Mouse (Mus musculus) CH12.LX (cell line): ENCODE results near the gene Samd4b.

Source experiments
- CTCF ChIP-seq, 2 experiments: IDR thresholded peaks in 1 of 2; conservative IDR thresholded peaks in 1 of 2; 2 replicates each; pipeline ENCODE4 v1.5.1; 2011 to 2012; ENCODE audit warnings: low read depth in 2 of 2, low read length in 2 of 2, improper control_type of control experiment in 1 of 2, inconsistent platforms in 1 of 2, mild to moderate bottlenecking in 1 of 2, moderate library complexity in 1 of 2
- EP300 ChIP-seq: IDR thresholded peaks from 2 replicates; pipeline ENCODE4 v1.6.1; 2011; ENCODE audit warnings: low read length, improper control_type of control experiment
- HCFC1 ChIP-seq: IDR thresholded peaks from 2 replicates; pipeline ENCODE4 v1.6.1; 2012; ENCODE audit warnings: low read depth, mild to moderate bottlenecking, inconsistent platforms, low read length, improper control_type of control experiment
- JUN ChIP-seq: IDR thresholded peaks from 2 replicates; pipeline ENCODE4 v1.6.1; 2011; ENCODE audit warnings: low read depth, mild to moderate bottlenecking, low read length, improper control_type of control experiment, moderate library complexity; ENCODE audit not compliant: insufficient read depth
- POLR2A ChIP-seq: IDR thresholded peaks from 2 replicates; pipeline ENCODE4 v1.6.1; 2011; ENCODE audit warnings: low read depth, mild to moderate bottlenecking, improper control_type of control experiment, low read length
- POLR2AphosphoS2 ChIP-seq: IDR thresholded peaks from 2 replicates; pipeline ENCODE4 v1.6.1; 2011; ENCODE audit warnings: low read depth, low read length, improper control_type of control experiment
- UBTF ChIP-seq: IDR thresholded peaks from 2 replicates; pipeline ENCODE4 v1.6.1; 2012; ENCODE audit warnings: low read depth, mild to moderate bottlenecking, inconsistent platforms, low read length, improper control_type of control experiment, moderate library complexity

GRCm38 (mm10) chr7:28393272-28393951 is 204.5 kb downstream of the Samd4b start:
- TF ChIP-seq POLR2A (no peak), HCFC1 (no peak), CTCF (conservative IDR thresholded peaks at IDR 0.05 in 1 of 2, IDR thresholded peaks at IDR 0.05 in 1 of 2; ENCODE audit: low read depth in 2 of 2, low read length in 2 of 2) (no peak), UBTF (no peak), EP300 (no peak), POLR2AphosphoS2 (no peak), JUN (no peak)
